Mouse (Mus musculus) heart, embryonic 10.5 days (tissue): Measurements from ENCODE around the gene Mrps7. TPM values are rescaled to one million over a fixed set of nuclear protein-coding genes. Genes with fewer than 3 reads are reported as not detected.

Source experiments
- DNase-seq: peaks from one replicate; pipeline ENCODE4 v3.0.0-alpha.2; 2017; ENCODE audit warnings: low spot score
- H3K27ac ChIP-seq: fragments of 300-500 bp; sonication (generic); 2 replicates; pipeline ENCODE4 v1.5.1; 2016; ENCODE audit warnings: mild to moderate bottlenecking
- H3K27me3 ChIP-seq: fragments of 300-500 bp; sonication (generic); 2 replicates; pipeline ENCODE4 v1.6.1; 2016; ENCODE audit warnings: mild to moderate bottlenecking; ENCODE audit not compliant: poor library complexity, insufficient read depth, severe bottlenecking
- H3K36me3 ChIP-seq: fragments of 300-500 bp; sonication (generic); 2 replicates; pipeline ENCODE4 v1.6.1; 2016; ENCODE audit warnings: mild to moderate bottlenecking, moderate library complexity
- H3K4me1 ChIP-seq: fragments of 300-500 bp; sonication (generic); 2 replicates; pipeline ENCODE4 v1.6.1; 2016; ENCODE audit warnings: mild to moderate bottlenecking
- H3K4me3 ChIP-seq: fragments of 300-500 bp; sonication (generic); 2 replicates; pipeline ENCODE4 v1.5.1; 2016; ENCODE audit warnings: mild to moderate bottlenecking, moderate library complexity
- H3K9me3 ChIP-seq: fragments of 300-500 bp; sonication (generic); 2 replicates; pipeline ENCODE4 v1.6.1; 2016; ENCODE audit warnings: mild to moderate bottlenecking, moderate library complexity
- WGBS: fragments of 180-500 bp; shearing (Covaris S2); methylation state at CpG from one replicate; pipeline ENCODE4 v1.1.7; 2016; 5-methylcytosine and 5-hydroxymethylcytosine counted together
- polyA plus RNA-seq: library from polyadenylated mRNA; unstranded; fragments of >200 nt; fragmentation: Nextera tagmentation; extraction: Ambion mirVana; gene quantifications from 2 replicates; pipeline ENCODE4 v1.2.1, GENCODE M21; 2016

Mrps7 gene
- polyA plus RNA-seq, 1 experiment from 2014 or later, result 108 TPM

DNA sequence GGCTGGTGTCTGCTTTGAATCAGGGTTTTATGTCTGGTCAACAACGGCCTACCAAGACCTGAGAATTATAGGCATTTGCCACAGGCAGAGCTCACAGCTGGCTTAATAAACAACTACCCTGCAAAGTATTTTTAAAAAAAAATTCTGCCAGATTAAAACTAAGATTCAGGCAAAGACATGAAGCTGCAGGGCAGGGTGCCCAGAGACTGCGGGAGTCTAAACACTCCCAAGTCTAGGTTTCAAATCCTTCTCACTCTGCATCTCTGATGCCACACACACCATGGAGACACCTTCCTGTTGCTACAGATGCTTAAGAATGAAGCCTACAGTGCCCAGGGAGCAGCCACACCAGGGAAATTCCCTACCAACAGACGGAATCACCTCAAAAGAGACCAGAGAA lies 48.0 kb downstream of the Mrps7 start:
- no peak overlapping the region for H3K27ac ChIP-seq
- DNase-seq, result no peak
- H3K9me3 ChIP-seq, result no peaks in the 10 kb centered on the region
- no peaks in the 10 kb centered on the region for H3K27me3 ChIP-seq
- H3K4me1 ChIP-seq, result peaks cover 25% of the 10 kb centered on the region
- H3K4me3 ChIP-seq, result no peak overlapping the region
- WGBS, result 88% methylated on average over 3 of the region's 3 CpGs
- peaks cover 43% of the 10 kb centered on the region for H3K36me3 ChIP-seq

DNA sequence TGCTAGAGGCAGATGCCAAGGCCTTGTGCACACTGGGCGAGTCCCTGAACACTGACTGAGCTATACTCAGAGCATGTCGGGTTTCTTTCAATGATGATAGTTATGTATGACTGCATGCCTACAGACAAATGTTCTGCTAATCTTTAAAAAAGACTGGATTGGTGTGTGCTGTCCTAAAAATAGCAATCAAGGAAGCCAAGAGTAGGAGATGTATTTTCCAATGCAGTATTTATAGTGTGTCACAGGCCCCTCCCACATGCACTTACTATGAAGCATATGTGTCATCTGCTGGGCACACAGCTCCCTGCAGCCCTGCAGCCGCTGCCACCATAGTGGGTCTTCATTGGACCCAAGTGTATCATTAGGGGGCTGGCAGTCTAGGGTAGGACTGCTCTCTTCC lies 49.5 kb downstream of the Mrps7 start:
- Histone ChIP-seq H3K4me3 (no peak overlapping the region), H3K36me3 (peaks cover 35% of the 10 kb centered on the region), H3K27me3 (no peaks in the 10 kb centered on the region), H3K27ac (peak overlapping the region; percentile 52; the same call in 1 of the 2 replicates), H3K4me1 (peaks cover 25% of the 10 kb centered on the region), H3K9me3 (no peaks in the 10 kb centered on the region)
- WGBS, result 67% methylated on average over 3 of the region's 3 CpGs
- no peak for DNase-seq

DNA sequence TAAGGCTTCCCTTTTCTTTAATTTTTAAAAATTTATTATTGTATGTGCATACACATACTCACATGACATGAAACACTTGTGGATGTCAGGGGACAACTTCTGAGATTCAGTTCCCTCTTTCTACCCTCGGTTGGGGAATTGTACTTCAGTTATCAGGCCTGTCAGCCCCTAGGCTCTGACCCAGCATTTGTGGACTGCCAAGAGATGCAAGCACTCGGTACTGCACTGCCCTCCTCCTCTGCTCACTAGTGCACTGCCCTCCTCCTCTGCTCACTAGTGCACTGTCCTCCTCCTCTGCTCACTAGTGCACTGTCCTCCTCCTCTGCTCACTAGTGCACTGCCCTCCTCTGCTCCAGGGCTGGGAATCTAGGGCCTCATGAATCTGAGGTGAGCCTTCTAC lies 50.4 kb downstream of the Mrps7 start:
- no peak for DNase-seq
- H3K4me3 ChIP-seq, result no peak overlapping the region
- H3K9me3 ChIP-seq, result no peaks in the 10 kb centered on the region
- H3K36me3 ChIP-seq, result peaks cover 30% of the 10 kb centered on the region
- H3K4me1 ChIP-seq, result peaks cover 25% of the 10 kb centered on the region
- H3K27ac ChIP-seq, result 0 out of 2 replicates have a peak overlapping the region, but pooled peaks have one; percentile 22
- WGBS, result 60% methylated on average over 2 of the region's 2 CpGs
- H3K27me3 ChIP-seq, result no peaks in the 10 kb centered on the region

Other genes starting within 250 kb of the Mrps7 start
- gene Hid1, start 236.2 kb upstream of the Mrps7 start, polyA plus RNA-seq, result 5.5 and 8.6 TPM in 2 replicates
- 8.2 and 11.3 TPM in 2 replicates for gene Cdr2l, start 222.0 kb upstream of the Mrps7 start, polyA plus RNA-seq
- 184 and 202 TPM in 2 replicates for gene Mrpl58, start 200.2 kb upstream of the Mrps7 start, polyA plus RNA-seq
- gene Atp5h, start 184.0 kb upstream of the Mrps7 start, polyA plus RNA-seq, result 1,131 and 1,417 TPM in 2 replicates
- 12.3 and 13.3 TPM in 2 replicates for gene Kctd2, start 183.8 kb upstream of the Mrps7 start, polyA plus RNA-seq
- 0.19 and 0.23 TPM in 2 replicates for gene Trim80, start 163.4 kb upstream of the Mrps7 start, polyA plus RNA-seq
- 0.33 and 0.36 TPM in 2 replicates for gene Slc16a5, start 141.5 kb upstream of the Mrps7 start, polyA plus RNA-seq
- 5.4 and 7.6 TPM in 2 replicates for gene Armc7, start 128.3 kb upstream of the Mrps7 start, polyA plus RNA-seq
- 79.3 and 95.0 TPM in 2 replicates for gene Nt5c, start 112.1 kb upstream of the Mrps7 start, polyA plus RNA-seq
- 451 and 471 TPM in 2 replicates for gene Jpt1, start 89.5 kb upstream of the Mrps7 start, polyA plus RNA-seq
- gene Sumo2, start 67.6 kb upstream of the Mrps7 start, polyA plus RNA-seq, result 713 and 931 TPM in 2 replicates
- gene Nup85, start 39.5 kb upstream of the Mrps7 start, polyA plus RNA-seq, result 179 and 208 TPM in 2 replicates
- 25.4 and 25.7 TPM in 2 replicates for gene Gga3, start 126 bp downstream of the Mrps7 start, polyA plus RNA-seq
- 19.6 and 22.7 TPM in 2 replicates for gene Mif4gd, start 9.0 kb downstream of the Mrps7 start, polyA plus RNA-seq
- gene Slc25a19, start 24.4 kb downstream of the Mrps7 start, polyA plus RNA-seq, result 33.5 and 45.5 TPM in 2 replicates
- 78.4 and 107 TPM in 2 replicates for gene Grb2, start 104.7 kb downstream of the Mrps7 start, polyA plus RNA-seq
- gene Tmem94, start 161.5 kb downstream of the Mrps7 start, polyA plus RNA-seq, result 35.0 and 56.8 TPM in 2 replicates
- 18.7 and 21.4 TPM in 2 replicates for gene Caskin2, start 209.7 kb downstream of the Mrps7 start, polyA plus RNA-seq
- gene Tsen54, start 210.8 kb downstream of the Mrps7 start, polyA plus RNA-seq, result 39.1 and 41.7 TPM in 2 replicates
- gene Llgl2, start 220.1 kb downstream of the Mrps7 start, polyA plus RNA-seq, result 35.0 and 40.8 TPM in 2 replicates